ENCODE assay signal across 8 mouse cellular contexts in the genomic region with DNA sequence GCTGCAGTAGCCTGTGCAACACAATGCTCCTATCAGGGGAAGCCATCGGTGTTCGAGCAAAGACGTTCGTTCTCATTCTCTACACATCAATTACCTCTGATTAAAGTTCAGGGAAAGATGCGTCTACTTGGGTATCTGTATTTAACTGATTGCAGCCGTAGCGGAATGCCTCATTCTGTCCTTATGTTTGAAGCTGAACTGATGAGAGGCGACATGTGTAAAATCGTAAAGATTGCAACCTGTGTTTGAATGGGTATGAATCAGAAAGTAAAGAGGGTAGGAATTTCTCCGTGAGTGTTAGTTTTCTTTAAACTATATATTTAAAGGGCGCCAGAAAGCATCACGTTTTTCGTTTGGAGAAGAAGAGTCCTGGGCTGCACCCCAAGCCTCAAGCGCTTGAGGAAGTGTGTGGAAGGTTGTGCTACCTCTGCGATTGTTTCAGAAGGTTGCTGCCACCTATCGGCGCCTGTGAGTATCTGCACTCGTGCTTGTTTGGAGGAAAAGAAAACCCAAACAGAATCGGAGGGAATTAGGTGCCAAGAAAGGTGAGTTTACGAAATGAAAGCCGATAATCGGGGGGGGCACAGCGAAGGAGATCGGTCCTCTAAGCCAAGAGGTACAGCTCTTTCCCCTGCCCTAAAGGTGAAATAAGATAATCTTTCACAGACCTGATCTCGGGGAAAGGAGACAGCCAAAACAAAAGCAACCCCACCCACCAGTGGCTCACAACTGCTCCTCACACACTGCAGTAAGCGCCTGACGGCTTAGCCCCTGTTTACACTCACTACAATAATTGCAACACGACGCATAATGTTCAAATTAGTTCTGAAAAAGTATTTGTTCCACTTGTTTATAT.
DNase-seq lines count a peak whose midpoint lies in the region; TF ChIP-seq lines count a peak whose summit lies in the region.

No protein-coding gene starts in this region.

- intact Hi-C loops in heart, postnatal 25 days (cut with DNase I) = loop anchor here (2.0 to 5.0 kb wide), 2 partner anchors 41 to 458 kb away; no protein-coding TSS in a partner anchor
- intact Hi-C loops in left cerebral cortex, postnatal 4 days (cut with DNase I) = loop anchor here (5.0 kb wide), 1 partner anchor 448 kb away; no protein-coding TSS in a partner anchor

- peak; percentile 71 for DNase-seq in heart, adult 11 months
- DNase-seq in heart, postnatal 25 days (ENCODE audit: low spot score) = no peak
- peak; percentile 21 to 54 for DNase-seq in gastrocnemius, postnatal 4 days (ENCODE audit: low spot score in 2 of 2)
- peak; percentile 15 for DNase-seq in kidney, adult 11 months
- DNase-seq in left cerebral cortex, postnatal 4 days = peak; percentile 71
- DNase-seq in midbrain, embryonic 10.5 days (ENCODE audit: low spot score) = peak; percentile 64
- peak; percentile 40 for DNase-seq in skeletal muscle tissue, adult 2 months (ENCODE audit: low read depth, low spot score)

- no peaks in the 10 kb centered on the region for H3K9me3 ChIP-seq in midbrain, embryonic 10.5 days (replicated peaks)

- H3K36me3 ChIP-seq in midbrain, embryonic 10.5 days = no peaks in the 10 kb centered on the region

- H3K27ac ChIP-seq in cortical plate, adult 2 months (ENCODE audit: insufficient read depth, low read length) = no peak overlapping the region
- peak overlapping the region; percentile 68; the same call in 1 of the 2 replicates for H3K27ac ChIP-seq in midbrain, embryonic 10.5 days (replicated peaks)

- 37% methylated on average over 29 of the region's 29 CpGs for WGBS in midbrain, embryonic 10.5 days

- TF ChIP-seq CTCF in cortical plate, adult 2 months (IDR thresholded peaks at IDR 0.05; ENCODE audit: extremely low read depth, insufficient read depth, low read length) = peak; percentile 81

- H3K4me3 ChIP-seq in cortical plate, adult 2 months (ENCODE audit: insufficient read depth, low read length) = peak overlapping the region; percentile 23; the same call in 1 of the 2 replicates
- peak overlapping the region; percentile 54 for H3K4me3 ChIP-seq in midbrain, embryonic 10.5 days

- peaks cover 5% of the 10 kb centered on the region; the same call in 1 of the 2 replicates for H3K27me3 ChIP-seq in midbrain, embryonic 10.5 days (ENCODE audit: low read depth, poor library complexity, severe bottlenecking)

- no peaks in the 10 kb centered on the region for H3K4me1 ChIP-seq in cortical plate, adult 2 months (ENCODE audit: control insufficient read depth, insufficient read depth, low read length)
- no peaks in the 10 kb centered on the region for H3K4me1 ChIP-seq in midbrain, embryonic 10.5 days

- TF ChIP-seq POLR2A in cortical plate, adult 2 months (IDR thresholded peaks at IDR 0.05; ENCODE audit: extremely low read depth, insufficient read depth, low read length) = no peak
